Mouse (Mus musculus): ENCODE data around the gene Gm11032.

DNA sequence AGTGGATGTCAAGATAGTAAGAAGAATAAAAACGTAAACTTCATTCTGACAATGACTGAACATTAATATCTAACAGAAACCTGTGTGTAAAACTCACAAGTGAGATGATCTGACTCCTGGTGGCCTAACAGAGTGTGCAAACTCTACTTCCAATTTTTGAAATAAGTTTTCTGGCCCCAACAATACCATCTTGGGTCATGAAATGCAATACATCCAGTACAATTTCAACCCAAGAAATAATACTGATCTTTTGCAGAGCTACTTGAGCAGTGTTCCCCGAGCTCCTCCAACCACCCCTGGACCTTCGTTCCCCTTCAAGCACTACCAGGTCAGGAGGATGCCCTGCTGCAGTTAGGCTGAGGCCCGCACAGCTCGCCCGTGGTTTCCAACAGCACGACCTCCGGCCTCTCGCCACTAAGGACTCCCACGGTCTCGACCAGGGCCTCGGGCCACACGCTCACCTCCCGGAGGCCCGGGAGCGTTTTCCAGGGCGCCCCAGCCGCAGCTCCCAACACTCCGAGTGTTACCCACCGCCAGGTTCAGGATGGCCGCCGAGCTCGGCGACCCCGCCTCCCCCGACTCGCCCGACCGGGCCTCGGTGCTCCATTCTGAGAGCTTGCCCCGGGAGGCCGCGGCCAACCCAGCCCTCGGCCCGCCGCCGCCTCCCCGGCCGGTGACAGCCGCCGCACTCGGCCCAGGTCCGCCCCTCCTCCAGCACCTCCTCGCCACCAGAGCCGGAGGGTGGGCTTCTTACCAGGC, 25.8 kb upstream of the Gm11032 start:
- TF ChIP-seq CTCF (IDR thresholded peaks at IDR 0.05) = peak; percentile 34
- no peak for TF ChIP-seq EP300 (IDR thresholded peaks at IDR 0.05)
